Mouse (Mus musculus): Measurements from ENCODE around the gene Zbtb32. TPM values are rescaled to one million over a fixed set of nuclear protein-coding genes. Genes with fewer than 3 reads are reported as not detected.
A peak's percentile ranks its signal among the peaks of the same experiment; 100 is the strongest.

The Zbtb32 gene
- total and polyA plus RNA-seq, 3 experiments = 20.1 to 32.8 TPM; not detected in 1

DNA sequence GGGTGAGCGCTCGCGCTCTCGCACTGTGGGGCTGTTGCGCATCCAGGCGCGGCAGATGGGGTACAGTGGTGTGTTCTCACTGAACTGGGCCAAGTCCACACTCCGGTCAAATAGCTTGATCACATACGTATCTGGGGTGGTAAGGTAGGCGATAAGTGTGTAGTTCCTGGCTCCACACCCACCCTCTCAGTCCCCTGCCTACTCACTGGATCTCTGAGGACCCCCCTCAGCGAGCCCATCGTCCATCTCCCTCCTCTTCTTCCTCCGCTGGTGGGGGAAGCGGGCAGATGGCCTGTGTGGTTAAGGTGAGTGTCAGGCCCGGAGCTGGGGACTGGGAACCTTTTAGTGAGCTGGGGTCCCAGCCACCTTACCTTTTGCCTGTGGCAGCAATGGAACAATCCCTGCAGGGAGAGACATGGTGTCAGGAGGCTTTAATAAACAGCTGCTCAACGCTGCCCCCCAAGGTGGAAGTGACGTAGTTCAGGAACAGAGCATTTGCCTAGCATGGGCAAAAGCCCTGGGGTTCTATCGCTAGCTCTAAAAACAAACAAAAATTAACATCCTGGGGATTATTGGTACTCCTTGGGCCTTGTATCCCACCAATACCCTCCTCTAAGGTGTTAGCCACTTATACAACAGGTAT lies 41.7 kb downstream of the Zbtb32 start (continued):
- TF ChIP-seq USF2 (IDR thresholded peaks at IDR 0.05; ENCODE audit: borderline replicate concordance in 1 of 2, insufficient read depth in 1 of 2, low read depth in 1 of 2, low read length in 2 of 2) = no peak
- TF ChIP-seq NELFE (IDR thresholded peaks at IDR 0.05; ENCODE audit: low read depth, low read length) = no peak
- TF ChIP-seq JUND (IDR thresholded peaks at IDR 0.05; ENCODE audit: low read depth, low read length) = no peak
- no peak for TF ChIP-seq MAZ (IDR thresholded peaks at IDR 0.05; ENCODE audit: low read depth, low read length)
- no peak for TF ChIP-seq RCOR1 (IDR thresholded peaks at IDR 0.05; ENCODE audit: low read depth, low read length)
- peak; percentile 9; the same call in 1 of the 2 replicates for TF ChIP-seq RAD21 (IDR thresholded peaks at IDR 0.05; ENCODE audit: low read depth, low read length)
- TF ChIP-seq MAFK (IDR thresholded peaks at IDR 0.05; ENCODE audit: borderline replicate concordance, low read depth, low read length) = no peak
- TF ChIP-seq ZMIZ1 (IDR thresholded peaks at IDR 0.05; ENCODE audit: low read depth, low read length) = no peak
- TF ChIP-seq GABPA (IDR thresholded peaks at IDR 0.05; ENCODE audit: low read depth, low read length) = no peak
- TF ChIP-seq MXI1 (IDR thresholded peaks at IDR 0.05; ENCODE audit: low read depth, low read length) = no peak
- TF ChIP-seq POLR2AphosphoS5 (IDR thresholded peaks at IDR 0.05; ENCODE audit: borderline replicate concordance, low read depth, low read length) = no peak
- peak; percentile 16; the same call in 1 of the 2 replicates for TF ChIP-seq SMC3 (IDR thresholded peaks at IDR 0.05; ENCODE audit: low read depth, low read length)
- no peak for TF ChIP-seq ZNF384 (IDR thresholded peaks at IDR 0.05; ENCODE audit: low read depth, low read length)
- no peak for TF ChIP-seq BHLHE40 (IDR thresholded peaks at IDR 0.05; ENCODE audit: borderline replicate concordance, low read depth, low read length)

DNA sequence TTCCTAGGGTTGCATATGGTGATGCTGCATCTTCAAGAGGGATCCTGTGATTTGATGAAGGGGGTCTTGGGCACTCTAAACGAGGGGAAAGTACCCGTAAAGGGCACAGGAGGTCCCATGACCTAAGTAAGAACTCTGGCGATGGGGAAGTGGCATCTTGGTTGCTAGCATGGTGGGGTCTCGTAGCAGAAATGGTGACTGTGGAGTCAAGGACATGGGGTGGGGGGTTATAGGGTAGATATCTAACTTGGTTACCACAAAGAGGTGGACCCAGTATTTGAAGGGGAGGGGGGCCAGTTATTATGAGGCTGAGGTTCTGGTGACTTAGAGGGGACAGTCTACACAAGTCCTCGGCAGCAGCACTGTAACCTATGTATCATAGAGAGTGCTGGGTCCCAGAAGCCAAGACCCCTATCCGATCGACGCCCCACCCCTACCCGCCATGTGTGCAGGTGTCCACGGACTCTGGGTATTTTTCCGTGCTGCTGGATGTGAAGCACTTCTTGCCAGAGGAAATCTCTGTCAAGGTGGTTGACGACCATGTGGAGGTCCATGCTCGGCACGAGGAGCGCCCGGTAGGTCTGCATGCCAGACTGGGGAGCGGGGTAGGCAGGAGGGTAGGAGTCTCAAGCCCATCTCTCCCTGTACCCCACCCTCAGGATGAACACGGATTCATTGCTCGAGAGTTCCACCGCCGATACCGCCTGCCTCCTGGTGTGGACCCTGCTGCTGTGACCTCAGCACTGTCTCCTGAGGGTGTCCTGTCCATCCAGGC lies 44.7 kb downstream of the Zbtb32 start:
- H3K4me3 ChIP-seq (ENCODE audit: control insufficient read depth in 1 of 2, insufficient read depth in 1 of 2, low read depth in 2 of 2, low read length in 2 of 2) = peak overlapping the region in 1 of 2 experiments; percentile 64; a peak in 2 of 4 replicates
- no peaks in the 10 kb centered on the region for H3K27me3 ChIP-seq (ENCODE audit: control insufficient read depth in 1 of 2, insufficient read depth in 2 of 2, low read length in 2 of 2)
- no peak for TF ChIP-seq MXI1 (IDR thresholded peaks at IDR 0.05; ENCODE audit: low read depth, low read length)
- TF ChIP-seq GATA1 (IDR thresholded peaks at IDR 0.05; ENCODE audit: low read depth, low read length) = no peak
- TF ChIP-seq RCOR1 (IDR thresholded peaks at IDR 0.05; ENCODE audit: low read depth, low read length) = no peak
- no peak for TF ChIP-seq NRF1 (IDR thresholded peaks at IDR 0.05; ENCODE audit: insufficient read depth, low read depth, low read length, poor library complexity, severe bottlenecking)
- no peak for TF ChIP-seq RAD21 (IDR thresholded peaks at IDR 0.05; ENCODE audit: low read depth, low read length)
- no peak for TF ChIP-seq NELFE (IDR thresholded peaks at IDR 0.05; ENCODE audit: low read depth, low read length)
- TF ChIP-seq ETS1 (IDR thresholded peaks at IDR 0.05; ENCODE audit: low read depth, low read length) = no peak
- TF ChIP-seq MAZ (IDR thresholded peaks at IDR 0.05; ENCODE audit: low read depth, low read length) = no peak
- TF ChIP-seq USF1 (IDR thresholded peaks at IDR 0.05; ENCODE audit: low read depth, low read length) = no peak
- no peak for TF ChIP-seq CHD1 (IDR thresholded peaks at IDR 0.05; ENCODE audit: low read depth, low read length)
- no peak for TF ChIP-seq ELF1 (IDR thresholded peaks at IDR 0.05; ENCODE audit: low read depth, low read length)
- no peaks in the 10 kb centered on the region for H3K9me3 ChIP-seq (replicated peaks; ENCODE audit: insufficient read depth, low read length)
- peak overlapping the region; percentile 84 for H3K9ac ChIP-seq (ENCODE audit: control insufficient read depth, low read depth, low read length, poor library complexity, severe bottlenecking)
- peaks cover 0 to 11% of the 10 kb centered on the region in 2 experiments; a peak in 2 of 4 replicates for H3K4me1 ChIP-seq (ENCODE audit: control insufficient read depth in 1 of 2, insufficient read depth in 2 of 2, low read length in 2 of 2)
- H3K36me3 ChIP-seq (ENCODE audit: control insufficient read depth in 1 of 2, insufficient read depth in 2 of 2, low read length in 2 of 2) = peaks cover 0 to 10% of the 10 kb centered on the region in 2 experiments; a peak in 2 of 4 replicates
- no peak for DNase-seq (ENCODE audit: low read depth, low spot score)
- H3K79me2 ChIP-seq (ENCODE audit: control insufficient read depth, insufficient read depth, low read length, poor library complexity) = peaks cover 11% of the 10 kb centered on the region
- no peak overlapping the region for H3K27ac ChIP-seq (ENCODE audit: control insufficient read depth, low read depth, low read length)
